ENCODE assay signal across 2 mouse cellular contexts in the genomic region with DNA sequence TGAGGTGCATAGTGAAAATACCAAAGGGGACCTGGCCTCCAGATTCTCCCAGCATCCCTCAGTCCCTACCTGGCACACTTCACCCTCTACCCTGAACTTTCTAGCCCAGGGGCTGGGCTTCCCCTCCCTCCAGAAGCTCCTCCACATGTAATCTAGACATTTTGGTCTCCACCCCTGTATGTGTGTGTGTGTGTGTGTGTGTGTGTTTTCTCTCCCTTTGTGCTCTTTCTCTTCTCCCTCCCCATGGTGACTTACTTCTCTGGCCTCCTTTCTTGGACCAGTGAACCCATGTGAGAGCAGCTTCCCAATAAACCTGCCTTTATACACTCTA.
TF ChIP-seq lines count a peak whose summit lies in the region.

No protein-coding gene starts in this region.

TF ChIP-seq in CH12.LX, 34 proteins besides CTCF, POLR2A, EP300 and RAD21:
- TF ChIP-seq POLR2AphosphoS2 (IDR thresholded peaks at IDR 0.05; ENCODE audit: low read depth, low read length) (peak; percentile 3; the same call in 1 of the 2 replicates), TCF12 (IDR thresholded peaks at IDR 0.05; ENCODE audit: low read depth, low read length) (no peak)
TF ChIP-seq in CH12.LX: peak in this region for 1.

TF ChIP-seq in MEL, 35 proteins besides CTCF, POLR2A, EP300 and RAD21:
- TF ChIP-seq MXI1 (IDR thresholded peaks at IDR 0.05; ENCODE audit: low read depth, low read length) (peak; percentile 38; the same call in 1 of the 2 replicates), CHD2 (IDR thresholded peaks at IDR 0.05; ENCODE audit: low read length) (no peak), ZMIZ1 (IDR thresholded peaks at IDR 0.05; ENCODE audit: low read depth, low read length) (no peak), MYB (IDR thresholded peaks at IDR 0.05; ENCODE audit: low read depth, low read length) (no peak), SIN3A (IDR thresholded peaks at IDR 0.05; ENCODE audit: low read length) (peak; percentile 41; the same call in 1 of the 2 replicates), ZNF384 (IDR thresholded peaks at IDR 0.05; ENCODE audit: low read depth, low read length) (0 out of 2 replicates have a peak, but pooled peaks have one; percentile 22), MAX (IDR thresholded peaks at IDR 0.05; ENCODE audit: low read length) (0 out of 2 replicates have a peak, but pooled peaks have one; percentile 51)
